9 mouse cellular contexts compared by ENCODE assay signal in the genomic region with DNA sequence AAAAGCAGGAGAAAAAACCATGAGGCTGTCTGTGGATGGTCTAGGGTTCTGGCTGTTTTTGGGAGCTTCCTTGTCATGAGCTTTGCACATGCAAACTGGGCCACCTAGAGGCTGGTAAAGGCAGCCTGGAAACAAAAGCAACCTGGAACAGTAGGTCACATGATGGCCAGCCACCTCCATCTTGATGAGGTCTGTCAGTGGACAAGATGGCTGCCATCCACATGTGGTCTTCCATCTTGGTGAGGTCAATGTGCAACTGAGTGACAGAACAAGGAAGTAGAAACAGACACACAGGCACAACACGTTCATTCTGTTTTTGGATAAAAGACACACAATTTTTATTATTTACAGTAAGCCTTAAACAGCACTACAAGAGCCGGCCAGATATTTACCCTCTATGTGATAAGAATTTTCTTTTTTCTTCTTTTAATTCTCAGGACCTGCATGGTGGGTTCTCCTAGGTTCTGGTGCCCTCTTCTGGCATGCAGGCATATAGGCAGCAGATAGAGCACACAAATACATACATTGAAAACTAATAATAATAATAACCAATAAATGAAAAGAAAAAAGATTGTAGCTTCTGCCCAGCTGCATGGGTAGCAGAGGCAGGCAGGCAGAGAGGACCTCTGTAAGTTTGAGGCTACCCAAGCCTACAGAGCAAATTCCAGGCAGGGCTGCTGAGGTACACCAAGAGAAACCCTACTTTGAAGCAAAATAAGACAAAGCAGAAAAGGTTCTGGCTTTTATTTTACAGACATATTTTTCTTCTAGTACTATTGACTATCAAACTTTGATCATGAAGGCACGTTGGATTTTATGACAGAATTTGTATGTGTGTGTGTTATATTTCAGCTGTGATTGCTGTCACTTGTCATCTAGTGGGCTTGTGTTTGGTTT. TPM values are rescaled to one million over a fixed set of nuclear protein-coding genes. Genes with fewer than 3 reads are reported as not detected.
DNase-seq lines count a peak whose midpoint lies in the region; ATAC-seq and TF ChIP-seq lines count a peak whose summit lies in the region.
"Had no signal": no experiment of that assay in that cellular context is flagged by ENCODE, and none has a peak within 500 bp of the region (broad histone marks: within the 10 kb centered on the region; RNA-seq: fewer than 3 reads in every experiment).

No protein-coding gene starts in this region.

- H3K9ac ChIP-seq in limb, embryonic 14.5 days (ENCODE audit: low read depth, low read length, severe bottlenecking), result no peak overlapping the region
- H3K9ac ChIP-seq in midbrain, embryonic 16.5 days (ENCODE audit: low read depth, low read length), result no peak overlapping the region
- H3K9ac ChIP-seq: embryonic facial prominence, embryonic 13.5 days had no signal

- TF ChIP-seq CTCF in kidney, adult 2 months (conservative IDR thresholded peaks at IDR 0.05; ENCODE audit: insufficient read depth, insufficient read length, low read depth, low read length), result peak; percentile 43

- H3K36me3 ChIP-seq in kidney, adult 2 months (ENCODE audit: control insufficient read depth, insufficient read depth, low read length), result no peaks in the 10 kb centered on the region
- no peaks in the 10 kb centered on the region for H3K36me3 ChIP-seq in limb, embryonic 14.5 days (ENCODE audit: control insufficient read depth, insufficient read depth, low read length)
- no peaks in the 10 kb centered on the region for H3K36me3 ChIP-seq in midbrain, embryonic 16.5 days (ENCODE audit: control insufficient read depth, insufficient read depth, low read length)
- H3K36me3 ChIP-seq: embryonic facial prominence, embryonic 13.5 days had no signal

- TF ChIP-seq POLR2A in kidney, adult 2 months (IDR thresholded peaks at IDR 0.05; ENCODE audit: low read depth, low read length), result no peak
- no peak for TF ChIP-seq POLR2A in limb, embryonic 14.5 days (IDR thresholded peaks at IDR 0.05; ENCODE audit: borderline replicate concordance, extremely low read depth, insufficient read depth, insufficient read length)

- H3K27me3 ChIP-seq in kidney, adult 2 months (replicated peaks; ENCODE audit: control insufficient read depth, insufficient read depth, low read length), result no peaks in the 10 kb centered on the region
- H3K27me3 ChIP-seq in limb, embryonic 14.5 days (ENCODE audit: control insufficient read depth, insufficient read depth, low read length), result no peaks in the 10 kb centered on the region
- H3K27me3 ChIP-seq in midbrain, embryonic 16.5 days (ENCODE audit: control insufficient read depth, insufficient read depth, low read depth, low read length), result no peaks in the 10 kb centered on the region
- H3K27me3 ChIP-seq: embryonic facial prominence, embryonic 13.5 days had no signal

- H3K4me2 ChIP-seq in limb, embryonic 14.5 days (replicated peaks; ENCODE audit: low read depth, low read length, severe bottlenecking), result no peak overlapping the region
- H3K4me2 ChIP-seq in midbrain, embryonic 16.5 days (ENCODE audit: low read length), result no peak overlapping the region
- H3K4me2 ChIP-seq: embryonic facial prominence, embryonic 13.5 days had no signal

- no peak overlapping the region for H3K4me3 ChIP-seq in kidney, adult 2 months (ENCODE audit: insufficient read depth, low read depth, low read length)
- no peak overlapping the region for H3K4me3 ChIP-seq in limb, embryonic 14.5 days (replicated peaks; ENCODE audit: low read length)
- no peak overlapping the region for H3K4me3 ChIP-seq in midbrain, embryonic 16.5 days (ENCODE audit: low read depth, low read length)
- H3K4me3 ChIP-seq: embryonic facial prominence, embryonic 13.5 days had no signal

- ATAC-seq in limb, embryonic 14.5 days (ENCODE audit: low FRiP score, low read depth), result no peak
- peak; percentile 59 for ATAC-seq in midbrain, embryonic 16.5 days

- WGBS in kidney, adult 2 months, result 16% methylated on average over 3 of the region's 3 CpGs
- 32% methylated on average over 3 of the region's 3 CpGs for WGBS in limb, embryonic 14.5 days
- WGBS in midbrain, embryonic 16.5 days, result 31% methylated on average over 3 of the region's 3 CpGs

- H3K9me3 ChIP-seq in limb, embryonic 14.5 days (ENCODE audit: control insufficient read depth, low read length), result no peaks in the 10 kb centered on the region
- H3K9me3 ChIP-seq in midbrain, embryonic 16.5 days (replicated peaks; ENCODE audit: control insufficient read depth, low read length, poor library complexity, severe bottlenecking), result no peaks in the 10 kb centered on the region
- H3K9me3 ChIP-seq: embryonic facial prominence, embryonic 13.5 days had no signal

- H3K27ac ChIP-seq in kidney, adult 2 months (ENCODE audit: insufficient read depth, low read depth, low read length), result no peak overlapping the region
- no peak overlapping the region for H3K27ac ChIP-seq in limb, embryonic 14.5 days (replicated peaks; ENCODE audit: low read depth, low read length)
- no peak overlapping the region for H3K27ac ChIP-seq in midbrain, embryonic 16.5 days (ENCODE audit: low read length)
- H3K27ac ChIP-seq: embryonic facial prominence, embryonic 13.5 days had no signal

- H3K4me1 ChIP-seq in kidney, adult 2 months (ENCODE audit: control insufficient read depth, insufficient read depth, low read length), result no peaks in the 10 kb centered on the region
- no peaks in the 10 kb centered on the region for H3K4me1 ChIP-seq in limb, embryonic 14.5 days (ENCODE audit: control insufficient read depth, insufficient read depth, low read length)
- no peaks in the 10 kb centered on the region for H3K4me1 ChIP-seq in midbrain, embryonic 16.5 days (ENCODE audit: control insufficient read depth, insufficient read depth, low read length)
- H3K4me1 ChIP-seq: embryonic facial prominence, embryonic 13.5 days had no signal

- peak; percentile 76 for DNase-seq in ovary, adult 18-20 months (ENCODE audit: low spot score)
- no peak for DNase-seq in ovary, postnatal 10 days (ENCODE audit: low spot score)
- peak; percentile 21 to 41 for DNase-seq in cerebellum, postnatal 36 days
- DNase-seq in gonadal fat pad, adult 2 months (ENCODE audit: low read depth), result peak; percentile 73
- DNase-seq in kidney, adult 2 months, result peak; percentile 71
- peak; percentile 59 for DNase-seq in limb, embryonic 14.5 days (ENCODE audit: low spot score)
- DNase-seq in spleen, postnatal 14 days (ENCODE audit: low spot score in 2 of 2), result peak; percentile 44 to 62

RNA-seq across cellular contexts. Expression of gene Gm21060, which starts 31.3 kb away (rescaled TPM):
- not detected in 2 replicates for polyA plus RNA-seq in gonadal fat pad, adult 2 months (2012; rRNA removed)
- polyA plus RNA-seq in kidney, adult 2 months (2012; rRNA removed), result not detected in 2 replicates
- not detected in 2 replicates for polyA plus RNA-seq in limb, embryonic 14.5 days (2012; rRNA removed)
- not detected in 2 replicates for polyA plus RNA-seq in limb, embryonic 14.5 days (2014; fragmentation: Nextera tagmentation; extraction: Ambion mirVana)
- polyA plus RNA-seq in midbrain, embryonic 16.5 days (2015; fragmentation: Nextera tagmentation; extraction: Ambion mirVana), result not detected in 2 replicates
- polyA plus RNA-seq: embryonic facial prominence, embryonic 13.5 days had no signal

RNA-seq across cellular contexts. Expression of gene Csf2ra, which starts 37.4 kb away (rescaled TPM):
- polyA plus RNA-seq in gonadal fat pad, adult 2 months (2012; rRNA removed), result 108 and 120 TPM in 2 replicates
- 63.7 and 70.5 TPM in 2 replicates for polyA plus RNA-seq in kidney, adult 2 months (2012; rRNA removed)
- 181 and 228 TPM in 2 replicates for polyA plus RNA-seq in limb, embryonic 14.5 days (2012; rRNA removed)
- polyA plus RNA-seq in limb, embryonic 14.5 days (2014; fragmentation: Nextera tagmentation; extraction: Ambion mirVana), result 24.1 and 30.1 TPM in 2 replicates
- polyA plus RNA-seq in midbrain, embryonic 16.5 days (2015; fragmentation: Nextera tagmentation; extraction: Ambion mirVana), result 62.6 and 65.5 TPM in 2 replicates
